Mouse (Mus musculus): ENCODE measurements at regions not wholly inside any gene's neighbourhood (a gene's known extent, or its start where the extent isn't known, plus 50 kb on each side); places are given as distances from the start of the nearest gene placed in this dataset.

GRCm38 (mm10) chr19:57541693-57542314 is 69.0 kb upstream of the Atrnl1 start:
- DNase-seq: no peak

GRCm38 (mm10) chr19:57542506-57542905 is 68.3 kb upstream of the Atrnl1 start:
- DNase-seq: no peak

- DNase-seq: peak; percentile 74
Observed at GRCm38 (mm10) chr19:57543681-57544214, 67.1 kb upstream of the Atrnl1 start.

GRCm38 (mm10) chr19:57544229-57544879 is 66.5 kb upstream of the Atrnl1 start:
- DNase-seq: no peak

- no peak for DNase-seq
Observed at GRCm38 (mm10) chr19:57545071-57545470, 65.8 kb upstream of the Atrnl1 start.

GRCm38 (mm10) chr19:57546039-57546438 is 64.8 kb upstream of the Atrnl1 start:
- DNase-seq: no peak

- no peak for DNase-seq
Observed at GRCm38 (mm10) chr19:57546519-57546918, 64.3 kb upstream of the Atrnl1 start.

- no peak for DNase-seq
Observed at GRCm38 (mm10) chr19:57548093-57548492, 62.7 kb upstream of the Atrnl1 start.

- no peak for DNase-seq
Observed at GRCm38 (mm10) chr19:57548661-57549060, 62.2 kb upstream of the Atrnl1 start.

GRCm38 (mm10) chr19:57552964-57553740 is 57.7 kb upstream of the Atrnl1 start:
- no peak for DNase-seq

- DNase-seq: no peak
Observed at GRCm38 (mm10) chr19:57554086-57554485, 56.7 kb upstream of the Atrnl1 start.

- no peak for DNase-seq
Observed at GRCm38 (mm10) chr19:57555313-57555712, 55.5 kb upstream of the Atrnl1 start.

- no peak for DNase-seq
Observed at GRCm38 (mm10) chr19:57558420-57558967, 52.3 kb upstream of the Atrnl1 start.

- DNase-seq: no peak
Observed at GRCm38 (mm10) chr19:57560757-57561156, 50.1 kb upstream of the Atrnl1 start.

All from cerebellum, adult 8-10 months (tissue).